Comparison of ENCODE assay signal across 8 mouse cellular contexts in genomic region chr14:30353291-30354126, GRCm38 (mm10).
A peak's percentile ranks its signal among the peaks of the same experiment; 100 is the strongest.
DNase-seq lines count a peak whose midpoint lies in the region; ATAC-seq and TF ChIP-seq lines count a peak whose summit lies in the region.

No protein-coding gene starts in this region.

- TF ChIP-seq CTCF in bone marrow macrophage, adult 2 months (IDR thresholded peaks at IDR 0.05; ENCODE audit: low read depth, low read length): no peak
- no peak for TF ChIP-seq CTCF in lung, postnatal 0 days (IDR thresholded peaks at IDR 0.05)
- TF ChIP-seq CTCF in small intestine, adult 2 months (IDR thresholded peaks at IDR 0.05; ENCODE audit: extremely low read depth, insufficient read length, insufficient replicate concordance, low read depth, low read length): no peak

- H3K4me3 ChIP-seq in bone marrow macrophage, adult 2 months (ENCODE audit: insufficient read depth, low read length): peak overlapping the region; percentile 62
- peak overlapping the region; percentile 56 for H3K4me3 ChIP-seq in embryonic facial prominence, embryonic 11.5 days (ENCODE audit: low read depth, low read length)
- H3K4me3 ChIP-seq in hindbrain, embryonic 13.5 days: peak overlapping the region; percentile 63
- peak overlapping the region; percentile 58 for H3K4me3 ChIP-seq in lung, postnatal 0 days (ENCODE audit: low read depth, low read length)
- H3K4me3 ChIP-seq in small intestine, adult 2 months (ENCODE audit: low read depth, low read length): peak overlapping the region; percentile 52

- no peak for TF ChIP-seq EP300 in lung, postnatal 0 days (IDR thresholded peaks at IDR 0.05)

- H3K4me2 ChIP-seq in embryonic facial prominence, embryonic 11.5 days (ENCODE audit: low read depth, low read length): peak overlapping the region; percentile 94
- H3K4me2 ChIP-seq in hindbrain, embryonic 13.5 days: peak overlapping the region; percentile 78
- H3K4me2 ChIP-seq in lung, postnatal 0 days (replicated peaks; ENCODE audit: low read depth, low read length): peak overlapping the region; percentile 93

- TF ChIP-seq POLR2A in bone marrow macrophage, adult 2 months (IDR thresholded peaks at IDR 0.05; ENCODE audit: borderline replicate concordance, low read depth, low read length): no peak
- no peak for TF ChIP-seq POLR2A in small intestine, adult 2 months (IDR thresholded peaks at IDR 0.05; ENCODE audit: low read depth, low read length)

- no peak overlapping the region for H3K27ac ChIP-seq in bone marrow macrophage, adult 2 months (ENCODE audit: insufficient read depth, low read depth, low read length)
- H3K27ac ChIP-seq in embryonic facial prominence, embryonic 11.5 days (replicated peaks; ENCODE audit: low read depth, low read length): no peak overlapping the region
- H3K27ac ChIP-seq in hindbrain, embryonic 13.5 days: peak overlapping the region; percentile 87
- peak overlapping the region; percentile 78 for H3K27ac ChIP-seq in lung, postnatal 0 days (ENCODE audit: low read length)
- H3K27ac ChIP-seq in small intestine, adult 2 months (ENCODE audit: insufficient read depth, low read depth, low read length): no peak overlapping the region

- H3K9me3 ChIP-seq in embryonic facial prominence, embryonic 11.5 days (replicated peaks; ENCODE audit: control insufficient read depth, low read length): no peaks in the 10 kb centered on the region
- H3K9me3 ChIP-seq in hindbrain, embryonic 13.5 days: no peaks in the 10 kb centered on the region
- H3K9me3 ChIP-seq in lung, postnatal 0 days (ENCODE audit: low read length): no peaks in the 10 kb centered on the region

- peak overlapping the region; percentile 74 for H3K9ac ChIP-seq in embryonic facial prominence, embryonic 11.5 days (replicated peaks; ENCODE audit: low read length)
- peak overlapping the region; percentile 81 for H3K9ac ChIP-seq in hindbrain, embryonic 13.5 days
- H3K9ac ChIP-seq in lung, postnatal 0 days (replicated peaks; ENCODE audit: low read depth): peak overlapping the region; percentile 64

- peaks cover 3% of the 10 kb centered on the region; the same call in 1 of the 2 replicates for H3K27me3 ChIP-seq in embryonic facial prominence, embryonic 11.5 days (ENCODE audit: control insufficient read depth, insufficient read depth, low read length)
- peaks cover 15% of the 10 kb centered on the region for H3K27me3 ChIP-seq in hindbrain, embryonic 13.5 days
- peaks cover 9% of the 10 kb centered on the region; the same call in 1 of the 2 replicates for H3K27me3 ChIP-seq in lung, postnatal 0 days (replicated peaks; ENCODE audit: insufficient read depth, low read length)
- peaks cover 27% of the 10 kb centered on the region for H3K27me3 ChIP-seq in small intestine, adult 2 months (ENCODE audit: control insufficient read depth, insufficient read depth, low read length)

- peak; percentile 21 for DNase-seq in ovary, postnatal 10 days (ENCODE audit: low spot score)
- no peak for DNase-seq in ovary, adult 18-20 months (ENCODE audit: low spot score)
- peak; percentile 63 for DNase-seq in embryonic facial prominence, embryonic 11.5 days (ENCODE audit: low spot score)
- DNase-seq in lung, postnatal 0 days (ENCODE audit: low spot score): peak; percentile 49

- peak; percentile 80; the same call in 1 of the 2 replicates for ATAC-seq in embryonic facial prominence, embryonic 11.5 days (replicated peaks; ENCODE audit: insufficient number of reproducible peaks, low FRiP score, low TSS enrichment, low read depth)
- ATAC-seq in hindbrain, embryonic 13.5 days (ENCODE audit: low FRiP score): peak; percentile 73
- peak; percentile 74 for ATAC-seq in lung, postnatal 0 days
- no peak for ATAC-seq in activated CD4-positive, CD25-positive, alpha-beta regulatory T cell, adult 4 months

- H3K36me3 ChIP-seq in embryonic facial prominence, embryonic 11.5 days (replicated peaks; ENCODE audit: control insufficient read depth, insufficient read depth, low read depth, low read length): no peaks in the 10 kb centered on the region
- peaks cover 4% of the 10 kb centered on the region for H3K36me3 ChIP-seq in hindbrain, embryonic 13.5 days
- H3K36me3 ChIP-seq in lung, postnatal 0 days (ENCODE audit: insufficient read depth, low read length): no peaks in the 10 kb centered on the region
- H3K36me3 ChIP-seq in small intestine, adult 2 months (ENCODE audit: control insufficient read depth, insufficient read depth, low read length): no peaks in the 10 kb centered on the region

- peaks cover 3% of the 10 kb centered on the region for H3K4me1 ChIP-seq in bone marrow macrophage, adult 2 months (ENCODE audit: control insufficient read depth, insufficient read depth, low read length)
- no peaks in the 10 kb centered on the region for H3K4me1 ChIP-seq in embryonic facial prominence, embryonic 11.5 days (ENCODE audit: control insufficient read depth, insufficient read depth, low read length)
- H3K4me1 ChIP-seq in hindbrain, embryonic 13.5 days (replicated peaks): peaks cover 32% of the 10 kb centered on the region
- H3K4me1 ChIP-seq in lung, postnatal 0 days (ENCODE audit: insufficient read depth, low read depth, low read length): peaks cover 7% of the 10 kb centered on the region
- H3K4me1 ChIP-seq in small intestine, adult 2 months (ENCODE audit: control insufficient read depth, insufficient read depth, insufficient read length, low read length): no peaks in the 10 kb centered on the region

- under 1% methylated on average over 54 of the region's 114 CpGs for WGBS in embryonic facial prominence, embryonic 11.5 days
- WGBS in hindbrain, embryonic 13.5 days: 1% methylated on average over 55 of the region's 114 CpGs
- WGBS in lung, postnatal 0 days: 6% methylated on average over 50 of the region's 114 CpGs
- WGBS in small intestine, adult 2 months: 6% methylated on average over 112 of the region's 114 CpGs

Comparison
In these comparisons a context has a peak if more than half of its experiments do, and no peak if none do; other contexts are left out.
1. H3K27ac ChIP-seq: peak in hindbrain, embryonic 13.5 days (single experiment) and lung, postnatal 0 days (single experiment); none in bone marrow macrophage, adult 2 months (single experiment), embryonic facial prominence, embryonic 11.5 days (single experiment) and small intestine, adult 2 months (single experiment).
2. Peak in every context shown above with its lines, with median percentiles within 50 percentile points of each other: H3K4me3 ChIP-seq, H3K4me2 ChIP-seq and H3K9ac ChIP-seq.